Mouse (Mus musculus): ENCODE data around the gene Cpa4.

Cpa4 gene

GRCm38 (mm10) chr6:30551644-30552580 lies 16.3 kb upstream of the Cpa4 start:
- peak; percentile 41; the same call in 1 of the 2 replicates for ATAC-seq (ENCODE audit: insufficient number of reproducible peaks, low FRiP score, low TSS enrichment)

- ATAC-seq (ENCODE audit: insufficient number of reproducible peaks, low FRiP score, low TSS enrichment), result no peak
Measured at GRCm38 (mm10) chr6:30552628-30553027, 15.5 kb upstream of the Cpa4 start.

GRCm38 (mm10) chr6:30553381-30554010 lies 14.7 kb upstream of the Cpa4 start:
- ATAC-seq (ENCODE audit: insufficient number of reproducible peaks, low FRiP score, low TSS enrichment), result no peak

- ATAC-seq (ENCODE audit: insufficient number of reproducible peaks, low FRiP score, low TSS enrichment), result no peak
Measured at GRCm38 (mm10) chr6:30554092-30554491, 14.1 kb upstream of the Cpa4 start.

- no peak for ATAC-seq (ENCODE audit: insufficient number of reproducible peaks, low FRiP score, low TSS enrichment)
Measured at GRCm38 (mm10) chr6:30554621-30555170, 13.5 kb upstream of the Cpa4 start.

- no peak for ATAC-seq (ENCODE audit: insufficient number of reproducible peaks, low FRiP score, low TSS enrichment)
Measured at GRCm38 (mm10) chr6:30556080-30556479, 12.1 kb upstream of the Cpa4 start.

GRCm38 (mm10) chr6:30559726-30560125 lies 8.4 kb upstream of the Cpa4 start:
- no peak for ATAC-seq (ENCODE audit: insufficient number of reproducible peaks, low FRiP score, low TSS enrichment)

- no peak for ATAC-seq (ENCODE audit: insufficient number of reproducible peaks, low FRiP score, low TSS enrichment)
Measured at GRCm38 (mm10) chr6:30562132-30562531, 6.0 kb upstream of the Cpa4 start.

GRCm38 (mm10) chr6:30563575-30563974 lies 4.6 kb upstream of the Cpa4 start:
- no peak for ATAC-seq (ENCODE audit: insufficient number of reproducible peaks, low FRiP score, low TSS enrichment)

GRCm38 (mm10) chr6:30564051-30564450 lies 4.1 kb upstream of the Cpa4 start:
- no peak for ATAC-seq (ENCODE audit: insufficient number of reproducible peaks, low FRiP score, low TSS enrichment)

- no peak for ATAC-seq (ENCODE audit: insufficient number of reproducible peaks, low FRiP score, low TSS enrichment)
Measured at GRCm38 (mm10) chr6:30569331-30569730, 1.2 kb downstream of the Cpa4 start.

GRCm38 (mm10) chr6:30570012-30570411 lies 1.8 kb downstream of the Cpa4 start:
- ATAC-seq (ENCODE audit: insufficient number of reproducible peaks, low FRiP score, low TSS enrichment), result no peak

GRCm38 (mm10) chr6:30572456-30573311 lies 4.5 kb downstream of the Cpa4 start:
- ATAC-seq (ENCODE audit: insufficient number of reproducible peaks, low FRiP score, low TSS enrichment), result no peak

GRCm38 (mm10) chr6:30573380-30573779 lies 5.2 kb downstream of the Cpa4 start:
- no peak for ATAC-seq (ENCODE audit: insufficient number of reproducible peaks, low FRiP score, low TSS enrichment)

- ATAC-seq (ENCODE audit: insufficient number of reproducible peaks, low FRiP score, low TSS enrichment), result no peak
Measured at GRCm38 (mm10) chr6:30574945-30575344, 6.8 kb downstream of the Cpa4 start.

- ATAC-seq (ENCODE audit: insufficient number of reproducible peaks, low FRiP score, low TSS enrichment), result no peak
Measured at GRCm38 (mm10) chr6:30576477-30577203, 8.5 kb downstream of the Cpa4 start.

- no peak for ATAC-seq (ENCODE audit: insufficient number of reproducible peaks, low FRiP score, low TSS enrichment)
Measured at GRCm38 (mm10) chr6:30579961-30580840, 12.0 kb downstream of the Cpa4 start.

GRCm38 (mm10) chr6:30580841-30581176 lies 12.6 kb downstream of the Cpa4 start:
- no peak for ATAC-seq (ENCODE audit: insufficient number of reproducible peaks, low FRiP score, low TSS enrichment)

GRCm38 (mm10) chr6:30586886-30587442 lies 18.8 kb downstream of the Cpa4 start:
- no peak for ATAC-seq (ENCODE audit: insufficient number of reproducible peaks, low FRiP score, low TSS enrichment)

All from cerebellum, adult (tissue).